Mouse (Mus musculus) limb, embryonic 14.5 days (tissue): ENCODE measurements at regions not wholly inside any gene's neighbourhood (a gene's known extent, or its start where the extent isn't known, plus 50 kb on each side); places are given as distances from the start of the nearest gene placed in this dataset.

Source experiments
- ATAC-seq: fragments of 200-750 bp; cut with Nextera tagmentation; 2 replicates; pipeline ENCODE4 v1.8.0; 2017; ENCODE audit warnings: low read depth, moderate number of reproducible peaks, moderate TSS enrichment; ENCODE audit not compliant: low FRiP score
- DNase-seq: peaks from one replicate; pipeline ENCODE4 v3.0.0-alpha.2; 2015; ENCODE audit warnings: low spot score
- H3K27ac ChIP-seq: fragments of 300-500 bp; sonication (generic); replicated peaks from 2 replicates; pipeline ENCODE4 v1.5.1; 2014; ENCODE audit warnings: low read depth, mild to moderate bottlenecking, low read length, moderate library complexity, mixed read lengths
- H3K27me3 ChIP-seq: fragments of 300-500 bp; sonication (generic); 2 replicates; pipeline ENCODE4 v1.6.1; 2014; ENCODE audit warnings: low read length, mixed read lengths; ENCODE audit not compliant: control insufficient read depth, insufficient read depth
- H3K36me3 ChIP-seq: fragments of 300-500 bp; sonication (generic); 2 replicates; pipeline ENCODE4 v1.6.1; 2014; ENCODE audit warnings: mild to moderate bottlenecking, low read length, moderate library complexity, mixed read lengths; ENCODE audit not compliant: control insufficient read depth, insufficient read depth
- H3K4me1 ChIP-seq: fragments of 300-500 bp; sonication (generic); 2 replicates; pipeline ENCODE4 v1.6.1; 2014; ENCODE audit warnings: antibody characterized with exemption, low read length, mixed read lengths; ENCODE audit not compliant: control insufficient read depth, insufficient read depth
- H3K4me2 ChIP-seq: fragments of 300-500 bp; sonication (generic); replicated peaks from 2 replicates; pipeline ENCODE4 v1.6.1; 2014; ENCODE audit warnings: low read depth, mild to moderate bottlenecking, low read length, moderate library complexity; ENCODE audit not compliant: severe bottlenecking
- H3K4me3 ChIP-seq: fragments of 300-500 bp; sonication (generic); replicated peaks from 2 replicates; pipeline ENCODE4 v1.5.1; 2014; ENCODE audit warnings: low read length
- H3K9ac ChIP-seq: fragments of 300-500 bp; sonication (generic); 2 replicates; pipeline ENCODE4 v1.6.1; 2014; ENCODE audit warnings: mild to moderate bottlenecking, low read depth, low read length, moderate library complexity; ENCODE audit not compliant: severe bottlenecking
- H3K9me3 ChIP-seq: fragments of 300-500 bp; sonication (generic); 2 replicates; pipeline ENCODE4 v1.6.1; 2016; ENCODE audit warnings: low read length; ENCODE audit not compliant: control insufficient read depth
- POLR2A ChIP-seq: fragments of 200-500 bp; IDR thresholded peaks from 2 replicates; pipeline ENCODE4 v1.8.0; 2012; ENCODE audit warnings: inconsistent platforms, mild to moderate bottlenecking, moderate library complexity, borderline replicate concordance; ENCODE audit not compliant: insufficient read depth, insufficient read length; ENCODE audit errors: extremely low read depth

DNA sequence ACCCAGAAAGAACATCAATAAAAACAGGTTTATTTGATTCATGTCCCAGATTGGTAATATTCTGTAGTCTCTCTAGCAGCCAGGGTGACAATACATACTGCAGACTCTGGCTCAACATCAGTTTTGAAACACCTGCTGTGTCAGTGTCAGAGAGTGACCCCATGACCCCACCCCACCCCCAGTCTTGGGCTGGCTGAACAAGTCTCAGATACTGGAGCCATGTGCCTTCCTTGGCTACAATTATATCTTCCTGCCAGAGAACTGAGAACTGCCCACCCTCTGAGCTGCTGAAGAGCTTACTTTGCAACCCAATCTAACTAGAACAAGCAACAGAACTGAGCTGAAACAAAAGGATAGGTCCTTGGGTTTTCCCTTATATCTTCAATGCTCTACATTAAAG is 91.6 kb downstream of the Mup20 start:
- Histone ChIP-seq H3K9me3 (no peaks in the 10 kb centered on the region), H3K9ac (no peak overlapping the region), H3K4me2 (no peak overlapping the region), H3K4me3 (no peak overlapping the region), H3K27ac (no peak overlapping the region), H3K27me3 (no peaks in the 10 kb centered on the region), H3K4me1 (no peaks in the 10 kb centered on the region), H3K36me3 (no peaks in the 10 kb centered on the region)
- no peak for DNase-seq
- ATAC-seq = no peak
- TF ChIP-seq POLR2A = no peak
